Mouse (Mus musculus) kidney, adult 2 months (tissue): ENCODE data around the gene Lfng.

Experiments
- CTCF ChIP-seq: fragments of 200-500 bp; conservative IDR thresholded peaks from 2 replicates; pipeline ENCODE4 v1.5.1; 2011; ENCODE audit warnings: low read depth, mild to moderate bottlenecking, control low read depth, low read length, moderate library complexity, mixed read lengths; ENCODE audit not compliant: insufficient read depth, insufficient read length
- POLR2A ChIP-seq: fragments of 200-500 bp; IDR thresholded peaks from one replicate; pipeline ENCODE4 v1.6.1; 2011; ENCODE audit warnings: low read depth, low read length, control low read depth

GRCm38 (mm10) chr5:140610273-140611011 is 3.3 kb downstream of the Lfng start:
- TF ChIP-seq POLR2A (no peak), CTCF (no peak)
